Mouse (Mus musculus): ENCODE data around the gene Olfr1500. TPM values are rescaled to one million over a fixed set of nuclear protein-coding genes. Genes with fewer than 3 reads are reported as not detected.
"Not testable (repeated sequence)": the region's sequence is repeated elsewhere in the genome, so short reads cannot be mapped to it uniquely, and the experiment has no call there.

The Olfr1500 gene
- not detected in 2 replicates for polyA plus RNA-seq (2014; fragmentation: Nextera tagmentation; extraction: Ambion mirVana)

DNA sequence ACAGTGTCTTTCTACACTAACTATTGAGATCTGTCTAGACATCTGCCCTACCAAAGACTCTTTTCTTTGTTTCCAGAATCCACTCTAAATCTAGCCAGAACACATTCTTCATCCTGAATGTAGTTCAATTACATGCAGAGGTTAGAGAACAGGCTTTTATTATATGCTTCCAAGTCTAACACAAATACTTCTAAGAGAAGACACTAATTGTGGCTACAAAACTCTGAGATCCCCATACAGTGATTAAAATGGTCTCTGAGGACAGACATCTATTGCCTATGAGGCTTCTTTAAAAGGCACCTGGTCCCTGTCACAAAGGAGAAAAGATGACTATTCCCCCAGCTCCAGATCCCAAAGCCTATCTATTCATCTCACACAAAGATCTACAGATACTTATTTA is at the start of gene Olfr1500:
Olfr1500 (minus strand) TSS at position 101 of the 400 bp plus-strand sequence.
- H3K27ac ChIP-seq (ENCODE audit: low read length), result no peak within 1 kb of the TSS
- H3K36me3 ChIP-seq (ENCODE audit: control insufficient read depth, insufficient read depth, low read length), result no peaks in the 10 kb centered on the region
- no peak for ATAC-seq (ENCODE audit: insufficient number of reproducible peaks, insufficient read depth, low FRiP score, low read depth)
- no peak within 1 kb of the TSS for H3K4me2 ChIP-seq (replicated peaks; ENCODE audit: low read depth, low read length)
- H3K9ac ChIP-seq (replicated peaks; ENCODE audit: low read depth, low read length), result no peak within 1 kb of the TSS
- no peaks in the 10 kb centered on the region for H3K9me3 ChIP-seq (ENCODE audit: control insufficient read depth, low read depth, low read length)
- H3K27me3 ChIP-seq (ENCODE audit: control insufficient read depth, insufficient read depth, low read length), result no peaks in the 10 kb centered on the region
- no peak within 1 kb of the TSS for H3K4me3 ChIP-seq (ENCODE audit: low read depth, low read length)
- H3K4me1 ChIP-seq (ENCODE audit: control insufficient read depth, insufficient read depth, low read length), result no peaks in the 10 kb centered on the region

DNA sequence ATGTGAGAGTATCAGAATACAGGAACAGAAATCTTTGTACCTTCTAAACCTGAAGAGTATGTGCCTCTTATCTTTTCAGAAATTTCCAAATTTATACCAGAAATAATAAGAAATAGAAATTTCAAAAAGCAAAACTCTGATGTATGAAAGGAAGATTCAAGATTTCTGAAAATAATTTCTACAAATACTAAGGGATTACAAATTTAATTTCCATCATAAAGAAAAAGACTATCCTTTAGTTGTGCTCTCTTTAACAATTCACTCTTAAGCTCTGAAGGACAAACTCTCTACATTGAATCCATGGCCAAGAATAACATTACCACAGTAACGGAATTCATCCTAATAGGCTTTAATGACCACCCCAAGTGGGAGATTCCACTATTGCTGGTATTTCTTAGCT is 31.2 kb upstream of the Olfr1500 start, which contains the start of gene Olfr1502:
Olfr1502 (plus strand) TSS at position 301 of the 400 bp plus-strand sequence.
- Histone ChIP-seq H3K9me3 (ENCODE audit: control insufficient read depth, low read depth, low read length) (no peaks in the 10 kb centered on the region), H3K4me1 (ENCODE audit: control insufficient read depth, insufficient read depth, low read length) (no peaks in the 10 kb centered on the region), H3K27ac (ENCODE audit: low read length) (no peak within 1 kb of the TSS), H3K36me3 (ENCODE audit: control insufficient read depth, insufficient read depth, low read length) (no peaks in the 10 kb centered on the region), H3K9ac (replicated peaks; ENCODE audit: low read depth, low read length) (no peak within 1 kb of the TSS), H3K27me3 (ENCODE audit: control insufficient read depth, insufficient read depth, low read length) (no peaks in the 10 kb centered on the region), H3K4me2 (replicated peaks; ENCODE audit: low read depth, low read length) (no peak within 1 kb of the TSS), H3K4me3 (ENCODE audit: low read depth, low read length) (no peak within 1 kb of the TSS)
- 91% methylated on average over 1 of the region's 1 CpGs for WGBS
- ATAC-seq (ENCODE audit: insufficient number of reproducible peaks, insufficient read depth, low FRiP score, low read depth), result no peak

DNA sequence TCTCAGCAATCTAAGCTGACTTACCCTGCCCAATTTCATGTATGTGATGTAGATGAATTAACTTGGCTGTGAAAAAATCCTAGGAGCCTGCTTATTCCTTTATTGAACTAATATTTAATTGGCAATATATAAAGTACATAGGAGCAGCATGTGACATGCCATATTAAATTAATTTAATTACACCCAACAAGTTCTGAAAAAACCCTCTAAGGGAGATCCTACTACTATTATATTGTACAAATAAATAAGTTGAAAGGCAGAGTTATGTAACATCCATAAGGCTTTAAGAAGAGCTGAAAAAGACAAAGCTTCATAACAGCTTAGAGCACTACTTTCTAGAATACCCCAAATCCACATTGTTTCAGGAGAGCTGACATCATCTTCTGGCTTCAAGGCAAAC is 20.3 kb upstream of the Olfr1500 start, which contains the start of gene Olfr1501:
Olfr1501 (minus strand) TSS at position 101 of the 400 bp plus-strand sequence.
- not testable (repeated sequence) for H3K27ac ChIP-seq (ENCODE audit: low read length); H3K9ac ChIP-seq (replicated peaks; ENCODE audit: low read depth, low read length); H3K36me3 ChIP-seq (ENCODE audit: control insufficient read depth, insufficient read depth, low read length); ATAC-seq (ENCODE audit: insufficient number of reproducible peaks, insufficient read depth, low FRiP score, low read depth); H3K4me3 ChIP-seq (ENCODE audit: low read depth, low read length); H3K9me3 ChIP-seq (ENCODE audit: control insufficient read depth, low read depth, low read length); H3K4me1 ChIP-seq (ENCODE audit: control insufficient read depth, insufficient read depth, low read length); H3K4me2 ChIP-seq (replicated peaks; ENCODE audit: low read depth, low read length); H3K27me3 ChIP-seq (ENCODE audit: control insufficient read depth, insufficient read depth, low read length)

DNA sequence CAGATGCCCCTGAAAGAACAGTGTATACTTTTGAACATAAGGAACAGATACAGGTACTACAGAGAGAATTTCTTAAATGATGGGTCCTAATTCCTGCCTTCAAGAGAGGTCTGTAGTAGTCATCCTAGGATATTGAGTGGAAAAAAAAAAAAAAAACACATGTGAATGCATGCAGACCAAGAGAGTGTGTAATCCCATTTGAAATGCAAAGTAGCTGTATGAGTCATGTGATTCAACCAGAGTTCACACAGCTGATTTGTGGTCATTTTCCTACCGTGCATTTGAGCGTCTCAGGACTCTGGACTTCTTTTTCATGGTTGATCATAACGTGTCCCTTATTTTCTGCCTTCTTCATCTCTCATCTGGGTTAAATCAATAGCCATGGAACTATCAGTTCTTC is 1.8 kb downstream of the Olfr1500 start:
- WGBS, result 80% methylated on average over 3 of the region's 3 CpGs
- Histone ChIP-seq H3K9me3 (ENCODE audit: control insufficient read depth, low read depth, low read length) (no peaks in the 10 kb centered on the region), H3K4me1 (ENCODE audit: control insufficient read depth, insufficient read depth, low read length) (no peaks in the 10 kb centered on the region), H3K4me2 (replicated peaks; ENCODE audit: low read depth, low read length) (no peak overlapping the region), H3K36me3 (ENCODE audit: control insufficient read depth, insufficient read depth, low read length) (no peaks in the 10 kb centered on the region), H3K27ac (ENCODE audit: low read length) (no peak overlapping the region), H3K9ac (replicated peaks; ENCODE audit: low read depth, low read length) (no peak overlapping the region), H3K4me3 (ENCODE audit: low read depth, low read length) (no peak overlapping the region), H3K27me3 (ENCODE audit: control insufficient read depth, insufficient read depth, low read length) (no peaks in the 10 kb centered on the region)
- no peak for ATAC-seq (ENCODE audit: insufficient number of reproducible peaks, insufficient read depth, low FRiP score, low read depth)

DNA sequence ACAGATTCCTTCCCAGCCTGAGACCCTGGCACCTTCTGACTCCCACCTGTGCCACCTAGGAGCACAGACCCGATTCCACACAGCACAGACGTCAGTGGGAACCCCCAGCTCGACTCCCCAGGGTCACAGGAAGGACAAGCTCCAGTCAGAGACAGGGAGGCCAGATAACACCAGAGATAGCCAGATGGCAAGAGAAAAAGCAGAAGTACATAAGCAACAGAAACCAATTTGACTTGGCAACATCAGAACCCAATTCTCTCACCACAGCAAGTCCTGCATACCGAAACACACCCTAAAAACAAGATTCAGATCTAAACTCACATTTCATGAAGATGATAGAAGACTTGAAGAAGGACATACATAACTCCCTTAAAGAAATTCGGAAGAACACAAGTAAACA is 9.4 kb downstream of the Olfr1500 start:
- no peak for ATAC-seq (ENCODE audit: insufficient number of reproducible peaks, insufficient read depth, low FRiP score, low read depth)
- Histone ChIP-seq H3K36me3 (ENCODE audit: control insufficient read depth, insufficient read depth, low read length) (no peaks in the 10 kb centered on the region), H3K27ac (ENCODE audit: low read length) (no peak overlapping the region), H3K4me1 (ENCODE audit: control insufficient read depth, insufficient read depth, low read length) (no peaks in the 10 kb centered on the region), H3K4me2 (replicated peaks; ENCODE audit: low read depth, low read length) (no peak overlapping the region), H3K4me3 (ENCODE audit: low read depth, low read length) (no peak overlapping the region), H3K27me3 (ENCODE audit: control insufficient read depth, insufficient read depth, low read length) (no peaks in the 10 kb centered on the region), H3K9ac (replicated peaks; ENCODE audit: low read depth, low read length) (no peak overlapping the region), H3K9me3 (ENCODE audit: control insufficient read depth, low read depth, low read length) (no peaks in the 10 kb centered on the region)
- WGBS, result 58% methylated on average over 5 of the region's 5 CpGs

DNA sequence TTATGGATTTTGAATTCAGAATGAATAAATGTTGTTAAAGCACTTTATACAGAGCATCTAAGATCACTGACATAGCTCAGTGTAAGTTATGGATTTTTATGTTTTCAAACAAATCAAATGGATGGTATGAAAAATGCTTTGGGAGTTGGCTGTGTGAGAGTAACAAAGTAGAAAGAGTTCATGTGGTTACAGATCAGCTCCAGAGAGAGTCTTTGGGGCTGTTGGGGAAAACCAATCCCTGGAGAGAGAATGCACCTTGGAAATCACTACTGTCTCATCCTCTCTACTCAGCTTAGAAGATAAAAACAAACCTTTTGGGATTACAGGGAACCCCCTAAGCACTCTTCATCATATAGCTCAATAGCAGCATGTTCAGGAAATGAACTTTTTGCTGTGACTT is 10.9 kb downstream of the Olfr1500 start, which contains the start of gene Olfr1499:
Olfr1499 (minus strand) TSS at position 101 of the 400 bp plus-strand sequence.
- ATAC-seq (ENCODE audit: insufficient number of reproducible peaks, insufficient read depth, low FRiP score, low read depth), result no peak
- no peaks in the 10 kb centered on the region for H3K27me3 ChIP-seq (ENCODE audit: control insufficient read depth, insufficient read depth, low read length)
- no peaks in the 10 kb centered on the region for H3K9me3 ChIP-seq (ENCODE audit: control insufficient read depth, low read depth, low read length)
- H3K36me3 ChIP-seq (ENCODE audit: control insufficient read depth, insufficient read depth, low read length), result no peaks in the 10 kb centered on the region
- H3K27ac ChIP-seq (ENCODE audit: low read length), result no peak within 1 kb of the TSS
- H3K9ac ChIP-seq (replicated peaks; ENCODE audit: low read depth, low read length), result no peak within 1 kb of the TSS
- H3K4me3 ChIP-seq (ENCODE audit: low read depth, low read length), result no peak within 1 kb of the TSS
- no peaks in the 10 kb centered on the region for H3K4me1 ChIP-seq (ENCODE audit: control insufficient read depth, insufficient read depth, low read length)
- no peak within 1 kb of the TSS for H3K4me2 ChIP-seq (replicated peaks; ENCODE audit: low read depth, low read length)

DNA sequence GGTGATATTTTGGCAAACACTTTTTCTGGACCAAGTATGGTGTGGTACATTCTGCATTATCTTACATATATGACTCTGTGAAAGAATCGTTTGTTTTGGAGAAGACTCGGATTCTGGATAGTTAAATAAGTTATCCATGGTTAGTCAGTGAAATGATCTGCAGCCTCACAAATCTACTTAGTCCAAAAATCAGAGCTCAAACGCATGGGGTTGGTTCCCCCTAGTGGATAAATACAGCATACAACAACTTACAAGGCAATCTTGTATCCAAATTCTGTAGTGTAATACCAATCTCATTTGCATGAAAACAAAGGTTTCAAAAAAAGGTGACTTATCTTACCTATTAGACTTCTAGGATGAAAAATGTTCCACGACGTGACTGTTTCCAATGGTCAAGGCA is 11.5 kb downstream of the Olfr1500 start:
- Histone ChIP-seq H3K4me2 (replicated peaks; ENCODE audit: low read depth, low read length) (no peak overlapping the region), H3K9ac (replicated peaks; ENCODE audit: low read depth, low read length) (no peak overlapping the region), H3K9me3 (ENCODE audit: control insufficient read depth, low read depth, low read length) (no peaks in the 10 kb centered on the region), H3K4me3 (ENCODE audit: low read depth, low read length) (no peak overlapping the region), H3K27me3 (ENCODE audit: control insufficient read depth, insufficient read depth, low read length) (no peaks in the 10 kb centered on the region), H3K27ac (ENCODE audit: low read length) (no peak overlapping the region), H3K4me1 (ENCODE audit: control insufficient read depth, insufficient read depth, low read length) (no peaks in the 10 kb centered on the region), H3K36me3 (ENCODE audit: control insufficient read depth, insufficient read depth, low read length) (no peaks in the 10 kb centered on the region)
- no peak for ATAC-seq (ENCODE audit: insufficient number of reproducible peaks, insufficient read depth, low FRiP score, low read depth)
- 29% methylated on average over 5 of the region's 5 CpGs for WGBS

DNA sequence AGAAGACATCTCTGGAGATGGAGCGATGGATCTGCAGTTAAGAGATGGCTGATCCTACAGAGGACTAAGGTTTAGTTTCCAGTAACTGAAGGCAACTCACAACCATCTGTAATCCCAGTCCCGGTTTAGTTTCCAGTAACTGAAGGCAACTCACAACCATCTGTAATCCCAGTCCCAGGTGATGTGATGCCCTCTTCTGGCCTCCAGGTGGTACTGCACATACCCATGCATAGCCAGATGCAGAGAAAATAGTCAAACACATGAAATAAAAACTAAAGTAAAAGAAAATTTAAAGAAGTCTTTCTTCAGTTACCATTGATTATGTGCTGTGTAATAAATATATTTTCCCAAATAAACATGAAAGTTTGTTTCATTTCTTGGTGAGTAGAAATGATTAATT is 17.5 kb downstream of the Olfr1500 start:
- no peaks in the 10 kb centered on the region for H3K27me3 ChIP-seq (ENCODE audit: control insufficient read depth, insufficient read depth, low read length)
- no peak overlapping the region for H3K9ac ChIP-seq (replicated peaks; ENCODE audit: low read depth, low read length)
- ATAC-seq (ENCODE audit: insufficient number of reproducible peaks, insufficient read depth, low FRiP score, low read depth), result no peak
- H3K27ac ChIP-seq (ENCODE audit: low read length), result no peak overlapping the region
- no peak overlapping the region for H3K4me2 ChIP-seq (replicated peaks; ENCODE audit: low read depth, low read length)
- 53% methylated on average over 2 of the region's 2 CpGs for WGBS
- no peaks in the 10 kb centered on the region for H3K9me3 ChIP-seq (ENCODE audit: control insufficient read depth, low read depth, low read length)
- H3K36me3 ChIP-seq (ENCODE audit: control insufficient read depth, insufficient read depth, low read length), result no peaks in the 10 kb centered on the region
- no peak overlapping the region for H3K4me3 ChIP-seq (ENCODE audit: low read depth, low read length)
- H3K4me1 ChIP-seq (ENCODE audit: control insufficient read depth, insufficient read depth, low read length), result no peaks in the 10 kb centered on the region

DNA sequence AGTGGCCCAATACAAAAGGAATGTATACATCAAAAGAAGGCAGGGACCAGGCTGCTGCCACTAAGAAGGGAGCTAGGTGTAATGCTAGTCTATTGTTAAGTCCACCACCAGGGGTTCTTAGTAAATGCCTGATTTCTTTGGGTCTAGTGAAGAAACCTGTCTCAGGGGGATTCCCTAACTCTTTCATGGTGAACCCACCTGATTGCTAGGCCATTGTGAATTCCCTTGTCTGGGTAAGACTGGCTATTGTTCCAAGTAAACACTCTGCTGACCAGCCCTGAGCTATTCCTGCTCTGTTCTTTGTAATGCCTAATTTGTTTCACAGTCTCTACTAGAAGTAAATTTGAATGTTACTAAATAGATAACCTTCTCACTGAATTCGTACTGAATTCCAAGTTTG is 24.8 kb downstream of the Olfr1500 start:
- H3K4me3 ChIP-seq (ENCODE audit: low read depth, low read length); H3K9me3 ChIP-seq (ENCODE audit: control insufficient read depth, low read depth, low read length); H3K4me1 ChIP-seq (ENCODE audit: control insufficient read depth, insufficient read depth, low read length); ATAC-seq (ENCODE audit: insufficient number of reproducible peaks, insufficient read depth, low FRiP score, low read depth); H3K9ac ChIP-seq (replicated peaks; ENCODE audit: low read depth, low read length); H3K36me3 ChIP-seq (ENCODE audit: control insufficient read depth, insufficient read depth, low read length); H3K27ac ChIP-seq (ENCODE audit: low read length); H3K4me2 ChIP-seq (replicated peaks; ENCODE audit: low read depth, low read length); H3K27me3 ChIP-seq (ENCODE audit: control insufficient read depth, insufficient read depth, low read length): not testable (repeated sequence)
- WGBS, result 69% methylated on average over 1 of the region's 1 CpGs

All from stomach, embryonic 14.5 days (tissue).